Mouse (Mus musculus) WW6 (cell line): Measurements from ENCODE around the gene Mob2.

ENCODE experiments used
- DNase-seq: peaks from one replicate; pipeline ENCODE4 v3.0.0-alpha.2; 2013; ENCODE audit warnings: low read depth, low spot score

Gene Mob2

DNA sequence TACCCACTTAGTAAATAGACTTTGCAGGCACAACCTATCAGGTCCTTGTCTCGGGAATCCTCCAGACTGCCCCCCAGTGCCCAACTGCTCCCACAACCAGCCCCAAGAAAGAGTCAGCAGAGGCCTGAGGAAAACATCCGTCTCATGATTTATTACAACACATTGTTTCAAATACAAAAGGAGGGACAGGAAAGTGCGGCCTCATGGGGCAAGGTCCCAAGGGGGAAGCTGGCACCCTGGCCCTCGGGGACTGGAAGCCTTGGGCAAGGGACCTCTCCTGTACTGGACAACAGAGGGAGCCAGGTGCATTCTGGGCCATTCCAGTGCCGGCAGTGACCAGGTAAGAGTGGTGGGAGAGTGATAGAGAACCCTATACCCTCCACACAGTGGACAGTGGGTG lies 18.5 kb upstream of the Mob2 start:
- DNase-seq, result no peak

- no peak for DNase-seq
These were observed 16.3 kb upstream of the Mob2 start for GRCm38 (mm10) chr7:142077138-142077537.

GRCm38 (mm10) chr7:142074146-142074886 lies 13.5 kb upstream of the Mob2 start:
- DNase-seq, result no peak

- DNase-seq, result no peak
These were observed 10.9 kb upstream of the Mob2 start for GRCm38 (mm10) chr7:142071717-142072116.

GRCm38 (mm10) chr7:142071212-142071578 lies 10.3 kb upstream of the Mob2 start:
- DNase-seq, result no peak

DNA sequence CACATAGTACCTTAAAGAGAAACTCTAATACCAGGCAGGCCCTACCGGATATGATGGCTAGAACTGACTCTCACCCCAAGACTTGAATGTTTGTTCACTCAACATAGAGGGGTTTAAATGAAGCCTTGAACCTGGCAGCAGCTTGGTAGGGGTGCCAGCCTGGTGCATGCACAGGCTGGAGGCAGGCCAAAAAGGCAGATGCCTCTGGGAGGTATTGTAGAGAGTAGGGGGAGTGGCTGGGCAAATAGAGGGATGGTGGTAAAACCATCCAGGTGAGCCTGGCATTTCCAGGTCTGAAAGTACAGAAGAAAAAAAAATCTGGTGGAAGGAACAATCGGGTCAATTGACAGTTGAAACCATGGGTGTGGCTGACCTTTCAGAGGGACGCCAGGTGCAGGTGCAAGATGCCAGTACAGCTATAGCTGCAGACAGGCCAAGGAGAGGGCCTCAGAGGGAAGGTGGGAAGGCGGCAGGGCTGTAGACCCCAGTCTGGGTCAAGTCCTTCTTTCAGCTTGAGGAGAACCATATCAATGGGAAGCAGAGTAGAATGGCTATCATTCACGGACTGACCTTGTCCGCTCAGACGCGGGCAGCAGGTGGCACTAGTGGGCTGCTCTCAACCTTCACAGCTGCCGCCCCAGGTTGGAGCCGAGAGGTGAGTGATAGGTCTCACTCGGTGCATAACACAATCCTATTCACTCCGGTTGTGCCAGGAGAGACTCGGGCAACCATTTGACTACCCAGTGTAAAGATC lies 9.8 kb upstream of the Mob2 start:
- no peak for DNase-seq

DNA sequence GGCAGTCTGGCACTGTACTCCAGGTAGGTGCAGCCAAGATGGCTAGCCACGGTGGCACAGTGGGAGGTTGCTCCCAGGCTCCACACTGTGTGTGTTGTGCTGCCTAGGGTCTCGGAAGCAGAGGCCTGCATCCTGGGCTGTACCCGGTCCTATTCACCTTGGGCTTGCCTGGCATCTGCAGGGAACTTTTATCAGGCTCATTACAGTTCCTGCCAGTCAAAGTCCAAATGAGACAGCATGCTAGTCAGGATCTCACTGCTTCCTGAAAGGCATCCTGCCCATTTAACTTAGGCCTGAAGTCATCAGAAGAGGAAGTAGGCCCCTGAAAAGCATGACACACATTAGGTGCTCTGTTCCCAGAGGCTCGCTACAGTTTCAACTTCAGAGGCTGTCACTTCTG lies 7.6 kb upstream of the Mob2 start:
- no peak for DNase-seq

- no peak for DNase-seq
These were observed 507 bp downstream of the Mob2 start for GRCm38 (mm10) chr7:142060185-142060930.

- DNase-seq, result no peak
These were observed 1.8 kb downstream of the Mob2 start for GRCm38 (mm10) chr7:142059024-142059423.

DNA sequence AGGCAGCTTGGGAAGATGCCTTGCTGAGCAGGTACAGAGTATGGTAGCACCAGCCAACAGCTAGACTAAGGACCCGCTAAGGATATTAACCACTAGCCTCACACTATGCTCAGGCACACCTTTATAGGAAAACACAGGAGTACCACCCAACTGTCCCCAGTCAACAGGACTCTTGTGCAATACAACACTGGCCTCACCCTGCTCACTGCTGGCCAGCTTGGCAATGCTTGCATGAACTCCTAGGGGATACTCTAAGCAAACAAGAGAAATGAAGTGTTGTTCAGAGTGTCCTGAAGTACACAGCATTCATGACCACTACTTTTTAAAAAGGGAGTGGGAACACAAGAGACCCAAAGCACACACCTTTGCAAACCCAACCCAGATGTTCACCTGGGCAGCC lies 3.7 kb downstream of the Mob2 start:
- DNase-seq, result no peak

DNA sequence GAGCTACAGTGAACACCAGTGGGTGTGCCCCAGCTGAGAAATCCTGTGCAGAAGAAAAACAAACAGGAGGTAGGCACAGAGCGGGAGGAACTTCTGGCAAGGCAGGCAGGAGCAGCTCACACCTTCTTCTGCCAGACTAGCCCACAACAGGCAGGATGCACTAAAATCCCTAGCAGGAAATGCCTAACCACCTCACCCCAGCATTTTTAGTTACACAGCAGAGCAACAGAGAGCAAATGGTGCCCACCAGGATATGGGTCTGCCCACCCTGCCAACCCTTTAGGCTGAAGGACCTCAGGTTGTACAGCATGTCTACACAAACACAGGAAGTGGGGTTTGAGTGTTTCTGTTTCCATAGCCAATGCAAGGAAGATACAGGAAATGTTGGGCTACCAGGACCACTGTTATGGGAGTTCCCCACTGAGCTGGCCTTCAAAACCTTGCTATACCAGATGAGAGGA lies 4.2 kb downstream of the Mob2 start:
- no peak for DNase-seq

DNA sequence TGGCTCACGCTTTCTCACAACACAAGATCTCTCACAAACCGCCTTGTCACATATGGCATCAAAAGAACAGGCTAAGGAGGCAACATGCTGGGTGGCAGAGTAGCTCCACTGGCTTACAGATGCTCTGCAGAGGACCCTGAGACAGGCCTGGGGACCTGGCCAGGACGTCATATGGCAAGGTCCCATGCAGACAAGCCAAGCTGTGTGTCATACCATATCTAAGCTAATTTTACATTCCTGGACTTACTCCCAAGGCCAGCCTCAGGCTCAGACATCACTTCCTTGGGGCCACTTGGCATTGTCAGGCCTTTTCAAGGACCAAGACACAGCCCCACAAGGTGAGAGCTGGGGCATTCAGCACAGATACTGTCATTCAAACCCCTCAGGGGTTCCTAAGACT lies 5.4 kb downstream of the Mob2 start:
- no peak for DNase-seq

GRCm38 (mm10) chr7:142050536-142050935 lies 10.3 kb downstream of the Mob2 start:
- no peak for DNase-seq

DNA sequence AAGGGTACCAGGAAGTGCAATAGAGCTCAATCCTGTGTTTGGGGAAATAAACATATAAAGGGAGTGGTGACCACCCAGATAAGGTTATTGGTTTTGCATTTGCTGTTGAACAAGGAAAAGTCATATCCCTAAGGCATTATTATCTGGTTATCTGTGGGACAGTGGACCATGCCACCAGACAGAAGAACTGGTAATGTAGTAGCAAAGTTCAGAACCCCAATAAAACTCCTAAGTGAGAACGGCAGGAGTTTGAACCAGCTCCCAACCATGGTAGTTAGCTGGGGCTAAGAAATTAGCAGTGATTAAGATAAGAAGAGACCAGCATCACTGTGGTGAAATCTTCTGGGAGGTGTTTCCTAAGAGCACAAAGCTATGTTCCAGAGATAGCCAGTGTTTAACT lies 14.9 kb downstream of the Mob2 start:
- DNase-seq, result no peak

DNA sequence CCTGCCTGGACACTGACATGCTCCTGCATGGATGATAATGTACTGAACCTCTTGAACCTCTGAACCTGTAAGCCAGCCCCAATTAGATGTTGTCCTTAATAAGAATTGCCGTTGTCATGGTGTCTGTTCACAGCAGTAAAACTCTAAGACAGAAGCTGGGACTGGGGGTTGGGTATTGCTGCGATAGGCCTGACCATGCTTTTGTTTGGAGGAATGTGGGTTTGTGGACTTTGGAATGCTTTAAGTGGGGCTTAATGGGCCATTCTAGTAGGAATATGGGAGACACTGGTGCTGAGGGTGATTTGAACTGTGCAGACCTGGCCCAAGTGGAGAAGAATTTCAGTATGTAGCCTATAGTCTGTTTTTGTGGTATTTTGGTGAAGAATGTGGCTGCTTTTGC lies 15.5 kb downstream of the Mob2 start:
- no peak for DNase-seq

DNA sequence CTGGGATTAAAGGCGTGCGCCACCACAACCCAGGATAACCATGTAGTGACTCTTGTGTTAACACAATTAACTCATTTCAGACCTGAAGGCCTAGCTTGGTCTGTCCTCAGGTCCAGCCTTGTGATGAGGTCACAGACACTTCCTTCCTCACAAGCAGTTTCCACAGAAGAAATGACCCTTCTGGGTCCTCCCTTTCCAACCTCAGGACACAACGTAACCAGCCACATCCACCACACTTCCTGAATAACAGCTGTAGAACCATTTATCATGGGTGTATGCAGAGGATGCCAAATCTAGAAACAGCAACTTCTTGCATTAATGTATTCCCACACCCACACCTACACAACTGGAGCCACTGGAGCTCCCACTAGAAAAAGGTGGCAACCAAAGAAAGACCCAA lies 20.1 kb downstream of the Mob2 start:
- DNase-seq, result no peak

DNA sequence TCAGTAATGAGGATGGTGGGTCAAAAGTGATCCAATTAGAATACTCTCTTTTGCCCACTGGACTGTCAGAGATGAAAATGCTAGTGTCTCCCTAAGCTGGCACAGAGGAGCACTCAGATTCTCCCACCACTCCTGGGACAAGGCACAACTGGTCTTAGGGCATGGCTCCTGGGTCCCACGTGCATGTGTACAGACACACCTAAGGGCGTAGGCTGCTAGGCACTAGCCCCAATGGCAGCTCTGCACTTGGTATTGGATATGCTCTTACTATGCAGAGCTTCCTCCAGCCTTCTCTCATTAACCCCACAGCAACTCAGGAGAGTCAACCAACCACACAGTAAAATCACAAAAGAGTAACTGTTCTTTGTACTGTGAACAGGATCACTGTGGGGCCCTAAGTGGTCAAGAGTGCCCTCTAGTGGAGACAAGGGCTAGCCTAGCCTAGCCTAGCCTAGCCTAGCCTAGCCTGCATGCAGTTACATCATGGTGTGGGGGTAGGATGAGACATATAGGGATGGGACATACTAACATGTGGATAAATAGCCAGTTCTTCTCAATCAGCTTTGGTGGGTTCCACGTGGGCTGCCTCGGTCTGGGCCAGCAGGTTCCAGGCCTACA lies 23.2 kb downstream of the Mob2 start:
- no peak for DNase-seq

GRCm38 (mm10) chr7:142035048-142035811 lies 25.6 kb downstream of the Mob2 start:
- no peak for DNase-seq

GRCm38 (mm10) chr7:142034198-142034597 lies 26.7 kb downstream of the Mob2 start:
- DNase-seq, result no peak

DNA sequence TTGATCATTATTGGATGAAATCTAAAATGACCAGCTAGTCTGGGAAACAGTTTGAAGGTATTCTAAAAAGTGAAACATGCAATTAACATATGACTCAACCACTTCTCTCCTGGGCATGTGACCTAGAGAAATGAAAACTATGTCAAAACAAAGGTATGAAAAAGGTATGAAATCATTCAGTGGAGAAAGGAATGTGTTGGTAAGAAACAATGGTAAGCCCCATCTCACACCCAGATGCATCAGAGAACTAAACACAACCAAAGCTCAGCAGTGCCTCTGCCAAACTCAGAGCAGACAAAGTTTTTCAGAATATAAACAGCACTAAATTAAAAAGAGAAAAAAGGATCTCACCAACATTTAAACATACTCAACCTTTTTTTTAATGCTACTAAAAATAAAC lies 30.8 kb downstream of the Mob2 start:
- DNase-seq, result no peak

- no peak for DNase-seq
These were observed 34.9 kb downstream of the Mob2 start for GRCm38 (mm10) chr7:142025926-142026325.
